Mouse (Mus musculus) liver, postnatal 0 days (tissue): ENCODE measurements around the gene Hnrnpa1. TPM values are rescaled to one million over a fixed set of nuclear protein-coding genes. Genes with fewer than 3 reads are reported as not detected.
A peak's percentile ranks its signal among the peaks of the same experiment; 100 is the strongest.

Experiments
- ATAC-seq: fragments of 200-750 bp; cut with Nextera tagmentation; 2 replicates; pipeline ENCODE4 v1.8.0; 2017; ENCODE audit warnings: mild to moderate bottlenecking, moderate library complexity
- DNase-seq: peaks from one replicate; pipeline ENCODE4 v3.0.0-alpha.2; 2016
- H3K27ac ChIP-seq: fragments of 300-500 bp; sonication (generic); 2 replicates; pipeline ENCODE4 v1.5.1; 2014; ENCODE audit warnings: antibody characterized with exemption, moderate library complexity, mild to moderate bottlenecking, low read depth
- H3K27me3 ChIP-seq: fragments of 300-500 bp; sonication (generic); 2 replicates; pipeline ENCODE4 v1.6.1; 2014; ENCODE audit warnings: low read length, control low read depth, mixed read lengths; ENCODE audit not compliant: insufficient read depth
- H3K36me3 ChIP-seq: fragments of 300-500 bp; sonication (generic); replicated peaks from 2 replicates; pipeline ENCODE4 v1.6.1; 2014; ENCODE audit warnings: mild to moderate bottlenecking, control low read depth, low read length, moderate library complexity, mixed read lengths; ENCODE audit not compliant: insufficient read depth
- H3K4me1 ChIP-seq: fragments of 300-500 bp; sonication (generic); 2 replicates; pipeline ENCODE4 v1.6.1; 2014; ENCODE audit warnings: antibody characterized with exemption, mild to moderate bottlenecking, control low read depth; ENCODE audit not compliant: insufficient read depth
- H3K4me2 ChIP-seq: fragments of 300-500 bp; sonication (generic); 2 replicates; pipeline ENCODE4 v1.6.1; 2014; ENCODE audit warnings: low read depth, mild to moderate bottlenecking, low read length, moderate library complexity, mixed read lengths
- H3K4me3 ChIP-seq: fragments of 300-500 bp; sonication (generic); 2 replicates; pipeline ENCODE4 v1.5.1; 2014; ENCODE audit warnings: low read depth, low read length
- H3K9ac ChIP-seq: fragments of 300-500 bp; sonication (generic); replicated peaks from 2 replicates; pipeline ENCODE4 v1.6.1; 2014; ENCODE audit warnings: mild to moderate bottlenecking, moderate library complexity
- H3K9me3 ChIP-seq: fragments of 300-500 bp; sonication (generic); 2 replicates; pipeline ENCODE4 v1.6.1; 2016; ENCODE audit warnings: mild to moderate bottlenecking, control low read depth, low read length, mixed read lengths
- CTCF ChIP-seq: sonication (generic); IDR thresholded peaks from 2 replicates; pipeline ENCODE4 v1.5.1; 2016; ENCODE audit warnings: antibody characterized with exemption, low read depth
- EP300 ChIP-seq: IDR thresholded peaks from 2 replicates; pipeline ENCODE4 v1.6.1; 2016; ENCODE audit warnings: antibody characterized with exemption, low read depth, mild to moderate bottlenecking
- WGBS: fragments of 180-500 bp; shearing (Covaris S2); extraction: QIAGEN DNeasy Blood & Tissue Kit; methylation state at CpG from one replicate; pipeline ENCODE4 v1.1.7; 2014; ENCODE audit not compliant: insufficient replicate concordance; 5-methylcytosine and 5-hydroxymethylcytosine counted together
- polyA plus RNA-seq: library from polyadenylated mRNA; unstranded; fragments of >200 nt; fragmentation: Nextera tagmentation; extraction: Ambion mirVana; gene quantifications from 2 replicates; pipeline ENCODE4 v1.2.1, GENCODE M21; 2015

The Hnrnpa1 gene
- polyA plus RNA-seq, 1 experiment from 2014 or later = 151 TPM

GRCm38 (mm10) chr15:103285778-103286417 is 45.7 kb downstream of the Hnrnpa1 start:
- TF ChIP-seq EP300 (no peak), CTCF (no peak)
- Histone ChIP-seq H3K27me3 (no peaks in the 10 kb centered on the region), H3K4me1 (peaks cover 10% of the 10 kb centered on the region), H3K4me3 (no peak overlapping the region), H3K9ac (no peak overlapping the region), H3K9me3 (no peaks in the 10 kb centered on the region), H3K27ac (no peak overlapping the region), H3K4me2 (no peak overlapping the region), H3K36me3 (peaks cover 22% of the 10 kb centered on the region)
- WGBS = 50% methylated on average over 1 of the region's 1 CpGs
- DNase-seq (peak; percentile 50), ATAC-seq (peak; percentile 17; the same call in 1 of the 2 replicates)

DNA sequence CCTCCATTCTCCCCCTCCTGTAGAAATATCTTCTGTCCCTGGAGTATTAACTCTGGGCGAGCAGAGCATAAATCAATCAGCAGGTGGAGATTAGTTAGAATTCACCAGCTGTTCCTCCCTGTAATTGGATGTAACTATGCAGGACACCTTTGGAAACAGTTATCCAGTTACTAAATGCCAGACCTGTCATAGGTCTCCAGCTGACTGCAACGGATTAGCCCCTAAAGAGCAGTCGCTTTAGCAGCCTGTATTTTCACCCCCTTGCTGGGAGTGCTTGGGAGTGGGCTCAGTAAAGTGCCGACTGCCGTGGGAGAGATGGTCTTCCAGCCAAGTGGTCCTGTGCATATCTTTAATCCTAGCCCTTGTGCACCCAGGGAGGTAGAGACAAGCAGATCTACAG is 49.4 kb downstream of the Hnrnpa1 start:
- H3K9me3 ChIP-seq = no peaks in the 10 kb centered on the region
- TF ChIP-seq EP300 = no peak
- TF ChIP-seq CTCF = no peak
- H3K4me2 ChIP-seq = no peak overlapping the region
- no peak overlapping the region for H3K4me3 ChIP-seq
- DNase-seq (no peak), ATAC-seq (no peak)
- 88% methylated on average over 5 of the region's 5 CpGs for WGBS
- H3K4me1 ChIP-seq = peaks cover 3% of the 10 kb centered on the region; the same call in 1 of the 2 replicates
- H3K27me3 ChIP-seq = no peaks in the 10 kb centered on the region
- H3K9ac ChIP-seq = no peak overlapping the region; the same call in none of the 2 replicates
- peaks cover 51% of the 10 kb centered on the region for H3K36me3 ChIP-seq
- no peak overlapping the region for H3K27ac ChIP-seq

- TF ChIP-seq CTCF (no peak), EP300 (no peak)
- Histone ChIP-seq H3K9ac (no peak overlapping the region), H3K27ac (no peak overlapping the region), H3K4me1 (peaks cover 2% of the 10 kb centered on the region; the same call in 1 of the 2 replicates), H3K27me3 (no peaks in the 10 kb centered on the region), H3K9me3 (no peaks in the 10 kb centered on the region), H3K36me3 (peaks cover 54% of the 10 kb centered on the region), H3K4me2 (no peak overlapping the region), H3K4me3 (no peak overlapping the region)
- WGBS = 74% methylated on average over 6 of the region's 6 CpGs
- ATAC-seq (no peak), DNase-seq (no peak)
Measured at GRCm38 (mm10) chr15:103290417-103290816, 50.2 kb downstream of the Hnrnpa1 start.

DNA sequence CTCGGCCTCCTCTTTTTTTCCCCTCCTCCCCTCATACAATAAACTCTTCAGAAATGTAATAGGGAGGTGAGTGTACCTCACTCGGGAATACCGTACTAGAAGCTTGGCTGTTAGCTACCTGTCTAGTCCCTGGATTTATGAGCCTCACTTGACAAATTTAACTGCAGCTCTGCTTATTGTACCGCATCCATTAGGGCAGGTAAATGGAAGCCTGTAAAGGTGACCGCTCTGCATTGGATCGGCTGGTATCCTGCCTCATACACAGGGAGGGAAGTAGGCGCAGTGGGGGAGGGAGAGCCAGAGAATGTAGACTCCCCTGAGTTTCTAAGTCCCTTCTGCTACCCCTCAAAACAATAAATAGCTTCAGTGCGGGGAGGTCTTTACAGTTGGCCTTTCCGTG is 50.6 kb downstream of the Hnrnpa1 start:
- H3K4me2 ChIP-seq = no peak overlapping the region
- H3K9me3 ChIP-seq = no peaks in the 10 kb centered on the region
- no peaks in the 10 kb centered on the region for H3K27me3 ChIP-seq
- no peak for ATAC-seq
- no peak overlapping the region for H3K4me3 ChIP-seq
- H3K4me1 ChIP-seq = no peaks in the 10 kb centered on the region
- TF ChIP-seq EP300 (no peak), CTCF (no peak)
- no peak overlapping the region for H3K27ac ChIP-seq
- peaks cover 54% of the 10 kb centered on the region for H3K36me3 ChIP-seq
- WGBS = 92% methylated on average over 9 of the region's 9 CpGs
- no peak overlapping the region for H3K9ac ChIP-seq
- DNase-seq = no peak

DNA sequence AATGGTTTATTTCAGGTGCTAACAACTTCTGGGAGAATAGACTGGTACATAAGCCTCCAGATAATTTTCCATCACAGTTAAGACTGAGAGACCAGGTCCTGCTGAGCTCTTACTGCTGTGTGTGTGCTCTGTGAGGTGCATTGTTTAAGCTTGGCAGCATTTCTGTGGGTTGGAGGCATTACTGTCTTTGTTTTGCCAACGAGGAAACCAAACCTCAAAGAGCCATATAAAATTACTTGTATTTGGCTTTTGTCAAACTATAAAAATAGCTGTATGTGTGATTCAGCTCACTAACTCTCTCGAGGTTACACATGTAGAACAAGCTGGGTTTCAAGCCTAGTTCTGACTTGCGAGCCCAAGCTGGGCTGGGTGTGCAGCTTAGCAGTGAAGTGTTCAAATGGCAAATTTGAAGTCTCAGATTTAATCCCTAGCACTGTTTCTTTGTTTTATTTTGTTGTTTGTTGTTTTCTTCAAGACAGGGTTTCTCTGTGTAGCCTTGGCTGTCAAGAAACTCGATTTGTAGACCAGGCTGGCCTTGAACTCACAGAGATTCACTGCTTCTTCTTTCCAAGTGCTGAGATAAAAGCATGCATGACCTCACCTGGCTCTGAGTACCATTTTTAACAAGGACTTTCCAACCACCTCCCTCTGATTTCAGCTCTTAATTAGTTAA is 52.6 kb downstream of the Hnrnpa1 start:
- ATAC-seq (no peak), DNase-seq (no peak)
- Histone ChIP-seq H3K4me3 (no peak overlapping the region), H3K9ac (no peak overlapping the region), H3K27ac (no peak overlapping the region), H3K36me3 (peaks cover 64% of the 10 kb centered on the region), H3K27me3 (no peaks in the 10 kb centered on the region), H3K9me3 (no peaks in the 10 kb centered on the region), H3K4me1 (no peaks in the 10 kb centered on the region), H3K4me2 (no peak overlapping the region)
- WGBS = 94% methylated on average over 4 of the region's 4 CpGs
- TF ChIP-seq EP300 = no peak
- TF ChIP-seq CTCF = no peak

DNA sequence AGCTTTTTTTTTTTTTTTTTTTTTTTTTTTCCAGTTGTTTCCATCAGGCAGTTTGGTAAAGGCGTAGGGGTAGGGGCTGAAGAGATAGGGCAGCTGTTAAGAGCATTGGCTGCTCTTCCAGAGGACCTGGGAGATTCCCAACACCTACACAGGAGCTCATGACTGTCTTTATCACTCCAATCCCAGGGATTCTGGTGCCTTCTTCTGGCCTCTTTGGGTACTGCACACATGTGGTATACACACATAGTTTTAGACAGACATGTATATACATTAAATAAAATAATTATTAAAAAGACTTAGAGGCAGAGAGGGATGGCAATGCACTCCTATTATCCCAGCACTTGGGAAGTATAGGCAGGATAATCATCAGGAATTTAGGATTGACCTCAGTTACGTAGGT is 53.1 kb downstream of the Hnrnpa1 start:
- 93% methylated on average over 2 of the region's 2 CpGs for WGBS

More for the DNA sequence above, 53.1 kb downstream of the Hnrnpa1 start:
- Histone ChIP-seq H3K9me3 (no peaks in the 10 kb centered on the region), H3K4me2 (no peak overlapping the region), H3K27me3 (no peaks in the 10 kb centered on the region), H3K27ac (no peak overlapping the region), H3K4me3 (no peak overlapping the region), H3K36me3 (peaks cover 68% of the 10 kb centered on the region), H3K4me1 (no peaks in the 10 kb centered on the region), H3K9ac (no peak overlapping the region)
- no peak for ATAC-seq
- TF ChIP-seq CTCF = peak; percentile 49
- TF ChIP-seq EP300 = no peak
- DNase-seq = no peak
